Mouse (Mus musculus): ENCODE results near the gene Hs2st1. TPM values are rescaled to one million over a fixed set of nuclear protein-coding genes. Genes with fewer than 3 reads are reported as not detected.

Hs2st1 gene
- polyA plus RNA-seq, 1 experiment = 26.4 TPM

DNA sequence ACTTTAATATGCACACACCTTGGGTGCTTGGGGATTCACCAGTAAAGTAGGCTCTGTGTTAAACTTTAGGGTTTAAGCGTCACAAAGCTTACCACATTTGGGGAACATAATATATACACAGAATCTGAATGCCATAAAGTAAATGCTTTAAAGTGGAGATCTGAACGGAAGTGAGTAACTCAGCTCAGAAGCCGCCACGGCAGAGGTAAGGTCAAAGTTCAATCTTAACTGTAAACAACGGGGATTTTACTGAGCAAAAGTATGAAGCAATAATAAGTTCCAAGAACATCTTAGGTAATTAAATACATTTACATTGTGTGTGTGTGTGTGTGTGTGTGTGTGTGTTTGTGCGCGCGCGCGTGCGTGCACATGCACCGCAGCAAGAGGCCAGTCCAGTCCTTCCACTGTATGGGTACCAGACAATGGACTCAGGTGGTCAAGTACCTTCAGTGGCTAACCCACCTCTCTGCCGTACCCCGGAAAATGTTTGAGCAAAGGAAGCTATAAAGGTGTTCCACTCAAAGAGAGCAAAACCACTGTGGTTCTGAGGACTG, 123.8 kb downstream of the Hs2st1 start:
- Histone ChIP-seq H3K27ac (ENCODE audit: insufficient read depth, low read length) (no peak overlapping the region), H3K4me1 (ENCODE audit: control insufficient read depth, insufficient read depth, low read length) (no peaks in the 10 kb centered on the region), H3K4me3 (ENCODE audit: insufficient read depth, low read length) (no peak overlapping the region)
- TF ChIP-seq CTCF (IDR thresholded peaks at IDR 0.05; ENCODE audit: extremely low read depth, insufficient read depth, low read length) = no peak
- TF ChIP-seq POLR2A (IDR thresholded peaks at IDR 0.05; ENCODE audit: extremely low read depth, insufficient read depth, low read length) = no peak

DNA sequence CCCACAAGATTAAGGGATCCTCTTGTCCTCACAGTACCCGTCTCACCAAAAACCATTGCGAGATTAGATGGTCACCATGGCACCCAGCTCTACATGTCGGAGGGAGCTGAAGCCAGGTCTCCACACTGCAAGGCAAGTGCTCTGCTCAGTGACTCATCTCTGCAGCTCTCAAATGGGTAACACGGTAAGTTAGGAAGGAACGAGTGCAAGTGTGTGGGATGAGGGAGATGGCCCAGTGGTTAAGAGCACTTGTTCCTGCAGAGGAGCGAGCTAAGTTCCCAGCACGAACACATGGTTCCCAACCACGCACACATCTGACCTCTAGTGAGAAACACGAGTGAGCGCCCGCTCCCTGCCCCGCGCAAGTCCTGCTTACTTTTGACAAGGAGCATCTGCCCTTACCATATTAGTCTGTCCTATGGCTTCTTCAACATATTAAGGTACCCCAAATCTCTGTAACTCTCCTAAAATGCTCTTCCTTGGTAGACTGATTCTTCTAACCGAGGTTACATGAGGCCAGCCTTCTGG, 132.0 kb downstream of the Hs2st1 start:
- peaks cover 14% of the 10 kb centered on the region for H3K4me1 ChIP-seq (ENCODE audit: control insufficient read depth, insufficient read depth, low read length)
- no peak overlapping the region for H3K27ac ChIP-seq (ENCODE audit: insufficient read depth, low read length)
- H3K4me3 ChIP-seq (ENCODE audit: insufficient read depth, low read length) = no peak overlapping the region
- TF ChIP-seq CTCF (IDR thresholded peaks at IDR 0.05; ENCODE audit: extremely low read depth, insufficient read depth, low read length) = no peak
- no peak for TF ChIP-seq POLR2A (IDR thresholded peaks at IDR 0.05; ENCODE audit: extremely low read depth, insufficient read depth, low read length)

DNA sequence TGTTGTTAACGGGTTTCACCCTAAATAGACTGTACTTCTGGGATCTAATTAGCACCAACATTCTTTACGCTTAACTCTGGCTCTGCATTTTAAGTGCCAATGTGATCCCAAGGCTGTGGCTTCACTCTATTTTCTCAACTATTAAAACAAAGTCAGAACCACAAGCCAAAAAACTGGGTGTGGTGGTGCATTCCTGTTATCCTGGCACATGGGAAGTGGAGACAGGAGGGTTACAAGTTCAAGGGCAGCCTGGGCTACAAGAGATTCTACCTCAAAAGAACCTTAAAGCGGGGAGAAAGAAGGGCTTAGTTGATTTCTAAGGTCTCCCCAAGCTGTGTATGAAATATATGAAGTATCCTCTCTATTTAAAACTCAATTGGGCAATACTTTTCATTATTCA, 133.9 kb downstream of the Hs2st1 start:
- peaks cover 14% of the 10 kb centered on the region for H3K4me1 ChIP-seq (ENCODE audit: control insufficient read depth, insufficient read depth, low read length)
- H3K4me3 ChIP-seq (ENCODE audit: insufficient read depth, low read length) = no peak overlapping the region
- no peak for TF ChIP-seq CTCF (IDR thresholded peaks at IDR 0.05; ENCODE audit: extremely low read depth, insufficient read depth, low read length)
- no peak for TF ChIP-seq POLR2A (IDR thresholded peaks at IDR 0.05; ENCODE audit: extremely low read depth, insufficient read depth, low read length)
- no peak overlapping the region for H3K27ac ChIP-seq (ENCODE audit: insufficient read depth, low read length)

DNA sequence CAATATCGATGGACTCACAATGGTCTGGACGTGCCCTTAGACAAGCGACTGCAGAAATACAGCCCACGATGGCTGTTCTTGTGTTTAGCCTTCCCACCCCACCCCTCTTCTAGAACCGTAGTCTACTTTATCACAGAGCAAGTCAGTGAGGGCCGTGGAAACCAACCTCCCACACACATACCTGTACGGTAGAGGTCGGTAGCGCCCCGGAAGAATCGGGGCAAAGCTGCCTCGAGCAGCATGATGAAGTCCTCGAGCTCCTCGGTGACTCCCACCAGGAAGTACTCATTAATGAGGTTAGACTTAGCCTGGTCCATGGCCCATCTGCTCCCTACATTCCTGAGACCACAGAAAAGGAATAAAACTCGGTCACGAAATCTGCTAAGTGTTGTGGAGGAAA, 134.7 kb downstream of the Hs2st1 start:
- H3K4me3 ChIP-seq (ENCODE audit: insufficient read depth, low read length) = no peak overlapping the region
- no peak overlapping the region for H3K27ac ChIP-seq (ENCODE audit: insufficient read depth, low read length)
- no peak for TF ChIP-seq POLR2A (IDR thresholded peaks at IDR 0.05; ENCODE audit: extremely low read depth, insufficient read depth, low read length)
- TF ChIP-seq CTCF (IDR thresholded peaks at IDR 0.05; ENCODE audit: extremely low read depth, insufficient read depth, low read length) = no peak
- H3K4me1 ChIP-seq (ENCODE audit: control insufficient read depth, insufficient read depth, low read length) = peaks cover 14% of the 10 kb centered on the region

DNA sequence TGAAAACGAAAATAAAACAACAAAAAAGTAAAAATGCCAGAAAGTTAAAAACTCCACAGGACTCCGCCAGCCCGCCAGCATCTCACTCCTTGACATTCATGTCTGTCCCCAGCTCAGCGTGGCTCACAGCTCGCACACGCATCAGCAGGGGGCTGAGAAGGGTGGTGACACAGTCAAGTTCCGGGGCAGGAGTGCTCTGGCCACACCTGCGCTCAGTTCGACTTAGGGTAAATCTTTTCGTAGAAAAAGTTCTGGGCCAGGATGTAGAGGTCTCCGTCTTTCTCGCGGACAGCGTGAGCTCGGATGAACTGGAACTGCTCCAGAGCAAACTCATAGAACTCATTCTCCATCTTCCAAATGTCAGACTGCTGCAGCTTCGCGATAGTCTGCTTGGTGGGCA, 135.7 kb downstream of the Hs2st1 start:
- Histone ChIP-seq H3K4me1 (ENCODE audit: control insufficient read depth, insufficient read depth, low read length) (peaks cover 10% of the 10 kb centered on the region), H3K27ac (ENCODE audit: insufficient read depth, low read length) (no peak overlapping the region), H3K4me3 (ENCODE audit: insufficient read depth, low read length) (no peak overlapping the region)
- TF ChIP-seq POLR2A (IDR thresholded peaks at IDR 0.05; ENCODE audit: extremely low read depth, insufficient read depth, low read length) (no peak), CTCF (IDR thresholded peaks at IDR 0.05; ENCODE audit: extremely low read depth, insufficient read depth, low read length) (no peak)

DNA sequence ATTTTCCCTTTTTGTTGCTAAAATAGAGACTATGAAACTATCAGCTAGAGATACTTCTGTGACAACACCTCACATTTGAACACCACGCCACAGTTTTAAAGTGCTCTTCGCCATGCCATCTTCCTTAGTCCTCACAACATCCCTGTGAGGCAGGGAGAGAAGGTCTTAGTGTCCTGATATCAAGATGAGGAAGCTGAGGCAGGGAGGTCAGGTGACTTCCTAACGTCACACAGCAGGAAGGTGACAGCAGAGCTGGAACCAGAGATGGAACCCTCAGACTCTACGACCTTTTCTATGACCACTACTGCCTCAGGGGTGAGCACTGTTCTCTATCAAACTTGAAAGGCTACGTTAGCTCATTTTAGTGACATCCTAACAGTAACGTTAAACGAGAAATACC, 136.9 kb downstream of the Hs2st1 start:
- TF ChIP-seq POLR2A (IDR thresholded peaks at IDR 0.05; ENCODE audit: extremely low read depth, insufficient read depth, low read length) (no peak), CTCF (IDR thresholded peaks at IDR 0.05; ENCODE audit: extremely low read depth, insufficient read depth, low read length) (no peak)
- H3K4me1 ChIP-seq (ENCODE audit: control insufficient read depth, insufficient read depth, low read length) = peaks cover 3% of the 10 kb centered on the region
- H3K4me3 ChIP-seq (ENCODE audit: insufficient read depth, low read length) = no peak overlapping the region
- H3K27ac ChIP-seq (ENCODE audit: insufficient read depth, low read length) = no peak overlapping the region

DNA sequence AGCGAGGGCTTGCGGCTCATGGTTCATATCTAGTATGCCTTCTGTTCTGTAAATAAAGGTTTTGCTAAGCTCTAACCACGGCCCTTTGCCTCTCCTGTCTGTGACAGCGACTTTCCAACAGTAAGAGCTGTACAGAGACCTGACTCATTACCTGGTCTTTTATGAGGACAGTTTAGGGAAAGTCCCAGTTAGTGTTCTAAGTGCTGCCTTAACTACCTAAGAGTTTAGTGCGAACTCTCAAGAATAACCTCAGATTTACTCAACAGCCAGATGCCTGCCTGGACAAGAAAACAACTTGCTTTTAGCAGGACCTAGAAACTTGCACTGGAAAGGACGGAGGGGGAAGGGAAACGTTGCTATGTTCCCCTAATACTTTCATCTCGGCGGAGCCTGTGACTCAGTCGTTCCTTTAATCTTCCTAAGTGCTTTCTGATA, 137.8 kb downstream of the Hs2st1 start:
- no peak overlapping the region for H3K27ac ChIP-seq (ENCODE audit: insufficient read depth, low read length)
- TF ChIP-seq POLR2A (IDR thresholded peaks at IDR 0.05; ENCODE audit: extremely low read depth, insufficient read depth, low read length) (no peak), CTCF (IDR thresholded peaks at IDR 0.05; ENCODE audit: extremely low read depth, insufficient read depth, low read length) (no peak)
- H3K4me3 ChIP-seq (ENCODE audit: insufficient read depth, low read length) = no peak overlapping the region
- no peaks in the 10 kb centered on the region; the same call in none of the 2 replicates for H3K4me1 ChIP-seq (ENCODE audit: control insufficient read depth, insufficient read depth, low read length)

DNA sequence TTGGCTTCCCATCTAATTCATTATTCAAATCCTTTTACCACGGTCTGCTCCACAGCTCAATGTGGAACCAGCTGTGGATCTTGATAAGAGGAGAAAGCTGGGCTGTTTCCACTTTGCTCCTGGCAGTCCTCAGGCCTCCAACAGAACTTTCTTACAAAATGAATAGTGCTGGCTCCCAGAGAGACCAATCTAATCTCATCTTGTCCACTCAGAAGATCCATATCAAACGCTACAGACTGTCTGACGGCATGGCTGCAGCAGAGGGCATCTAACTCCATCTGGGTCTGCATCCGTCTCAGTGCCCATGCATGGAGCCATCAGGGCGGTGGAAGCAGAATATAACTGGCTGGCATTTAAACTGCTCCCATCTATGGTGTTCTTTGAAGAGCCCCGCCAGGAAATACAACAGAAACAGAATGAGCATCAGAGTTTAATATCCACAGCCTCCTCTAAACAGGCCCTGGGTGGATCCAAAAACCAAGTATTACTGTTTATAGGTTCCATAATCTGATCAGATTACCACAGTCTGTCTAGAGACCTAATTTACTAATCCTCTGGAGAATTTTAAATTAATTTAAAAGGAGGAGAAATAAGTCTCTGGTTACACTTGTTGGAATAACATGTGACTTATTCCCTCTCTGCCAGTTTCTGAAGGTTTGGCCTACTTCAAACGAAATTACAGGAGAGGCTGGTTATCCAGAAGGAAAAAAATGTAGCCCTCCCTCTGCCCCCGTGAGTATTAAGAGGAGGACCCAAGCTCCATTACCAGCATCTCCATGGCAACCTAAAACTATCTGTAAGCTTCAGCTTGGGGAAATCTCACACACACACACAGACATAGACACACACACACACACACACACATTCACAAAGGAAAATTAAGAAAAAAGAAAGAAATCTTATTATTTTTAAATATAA, 141.2 kb downstream of the Hs2st1 start:
- TF ChIP-seq POLR2A (IDR thresholded peaks at IDR 0.05; ENCODE audit: extremely low read depth, insufficient read depth, low read length) = no peak
- no peak for TF ChIP-seq CTCF (IDR thresholded peaks at IDR 0.05; ENCODE audit: extremely low read depth, insufficient read depth, low read length)
- Histone ChIP-seq H3K4me3 (ENCODE audit: insufficient read depth, low read length) (no peak overlapping the region), H3K27ac (ENCODE audit: insufficient read depth, low read length) (no peak overlapping the region), H3K4me1 (ENCODE audit: control insufficient read depth, insufficient read depth, low read length) (peaks cover 5% of the 10 kb centered on the region)

DNA sequence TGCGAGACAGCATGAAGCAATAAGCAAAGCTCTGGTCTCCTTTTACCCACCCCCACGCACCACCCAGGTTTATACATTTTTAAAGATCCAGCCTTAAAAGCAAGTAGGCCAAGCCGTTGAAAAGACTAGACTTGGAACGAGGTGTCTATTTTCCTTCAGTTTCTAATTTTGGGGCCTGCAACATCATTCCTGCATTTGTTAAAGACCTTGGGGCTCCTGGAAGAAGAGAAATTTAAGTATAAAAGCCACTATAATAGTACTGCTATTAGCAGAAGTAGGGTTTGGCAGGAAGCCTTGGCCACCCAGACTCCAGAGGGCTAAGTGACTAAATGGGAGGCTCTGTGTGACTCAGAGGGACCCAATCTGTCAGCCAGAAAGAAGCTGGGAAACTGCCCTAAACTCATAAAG, 144.9 kb downstream of the Hs2st1 start:
- TF ChIP-seq POLR2A (IDR thresholded peaks at IDR 0.05; ENCODE audit: extremely low read depth, insufficient read depth, low read length) = no peak
- Histone ChIP-seq H3K4me3 (ENCODE audit: insufficient read depth, low read length) (no peak overlapping the region), H3K27ac (ENCODE audit: insufficient read depth, low read length) (peak overlapping the region; percentile 72), H3K4me1 (ENCODE audit: control insufficient read depth, insufficient read depth, low read length) (peaks cover 5% of the 10 kb centered on the region)
